Mouse (Mus musculus): Measurements from ENCODE around the gene Rpl36. TPM values are rescaled to one million over a fixed set of nuclear protein-coding genes. Genes with fewer than 3 reads are reported as not detected.
A peak's percentile ranks its signal among the peaks of the same experiment; 100 is the strongest.

Gene Rpl36
- total and polyA plus RNA-seq, 2 experiments from 2014 or later: 1,192 to 1,600 TPM

GRCm38 (mm10) chr17:56631807-56632206, 18.6 kb downstream of the Rpl36 start:
- H3K9ac ChIP-seq (replicated peaks; ENCODE audit: low read depth, low read length): no peak overlapping the region
- no peak overlapping the region for H3K4me3 ChIP-seq (ENCODE audit: low read depth, low read length)
- no peaks in the 10 kb centered on the region for H3K9me3 ChIP-seq (replicated peaks; ENCODE audit: control insufficient read depth, low read length)
- H3K27ac ChIP-seq (ENCODE audit: low read depth): no peak overlapping the region
- no peak for TF ChIP-seq EP300 (IDR thresholded peaks at IDR 0.05; ENCODE audit: low read depth)
- no peak for TF ChIP-seq CTCF (IDR thresholded peaks at IDR 0.05; ENCODE audit: low read depth)
- H3K4me1 ChIP-seq (ENCODE audit: control insufficient read depth, insufficient read depth): peaks cover 11% of the 10 kb centered on the region; the same call in 1 of the 2 replicates
- no peaks in the 10 kb centered on the region for H3K27me3 ChIP-seq (ENCODE audit: control insufficient read depth, insufficient read depth, low read length)
- ATAC-seq (ENCODE audit: insufficient read depth, low read depth) (no peak), DNase-seq (ENCODE audit: low spot score) (no peak)
- no peak overlapping the region for H3K4me2 ChIP-seq (ENCODE audit: low read depth, low read length)
- WGBS: 53% methylated on average over 4 of the region's 4 CpGs
- no peaks in the 10 kb centered on the region for H3K36me3 ChIP-seq (replicated peaks; ENCODE audit: control insufficient read depth, insufficient read depth, low read length)

GRCm38 (mm10) chr17:56634023-56634422, 20.8 kb downstream of the Rpl36 start:
- no peak overlapping the region for H3K27ac ChIP-seq (ENCODE audit: low read depth)
- no peak overlapping the region for H3K4me3 ChIP-seq (ENCODE audit: low read depth, low read length)
- WGBS: 70% methylated on average over 6 of the region's 6 CpGs
- H3K4me1 ChIP-seq (ENCODE audit: control insufficient read depth, insufficient read depth): no peaks in the 10 kb centered on the region
- H3K27me3 ChIP-seq (ENCODE audit: control insufficient read depth, insufficient read depth, low read length): no peaks in the 10 kb centered on the region
- H3K36me3 ChIP-seq (replicated peaks; ENCODE audit: control insufficient read depth, insufficient read depth, low read length): no peaks in the 10 kb centered on the region
- ATAC-seq (ENCODE audit: insufficient read depth, low read depth) (no peak), DNase-seq (ENCODE audit: low spot score) (no peak)
- no peak overlapping the region for H3K4me2 ChIP-seq (ENCODE audit: low read depth, low read length)
- H3K9ac ChIP-seq (replicated peaks; ENCODE audit: low read depth, low read length): no peak overlapping the region
- H3K9me3 ChIP-seq (replicated peaks; ENCODE audit: control insufficient read depth, low read length): no peaks in the 10 kb centered on the region
- TF ChIP-seq CTCF (IDR thresholded peaks at IDR 0.05; ENCODE audit: low read depth): no peak
- no peak for TF ChIP-seq EP300 (IDR thresholded peaks at IDR 0.05; ENCODE audit: low read depth)

- H3K9ac ChIP-seq (replicated peaks; ENCODE audit: low read depth, low read length): no peak overlapping the region
- H3K27ac ChIP-seq (ENCODE audit: low read depth): no peak overlapping the region
- TF ChIP-seq CTCF (IDR thresholded peaks at IDR 0.05; ENCODE audit: low read depth) (no peak), EP300 (IDR thresholded peaks at IDR 0.05; ENCODE audit: low read depth) (no peak)
- H3K36me3 ChIP-seq (replicated peaks; ENCODE audit: control insufficient read depth, insufficient read depth, low read length): no peaks in the 10 kb centered on the region
- DNase-seq (ENCODE audit: low spot score) (no peak), ATAC-seq (ENCODE audit: insufficient read depth, low read depth) (no peak)
- H3K27me3 ChIP-seq (ENCODE audit: control insufficient read depth, insufficient read depth, low read length): no peaks in the 10 kb centered on the region
- 76% methylated on average over 4 of the region's 4 CpGs for WGBS
- H3K4me2 ChIP-seq (ENCODE audit: low read depth, low read length): no peak overlapping the region
- H3K4me3 ChIP-seq (ENCODE audit: low read depth, low read length): no peak overlapping the region
- no peaks in the 10 kb centered on the region for H3K9me3 ChIP-seq (replicated peaks; ENCODE audit: control insufficient read depth, low read length)
- H3K4me1 ChIP-seq (ENCODE audit: control insufficient read depth, insufficient read depth): no peaks in the 10 kb centered on the region
Observed at GRCm38 (mm10) chr17:56643237-56643636, 30.0 kb downstream of the Rpl36 start.

- no peak for DNase-seq (ENCODE audit: low spot score)
- ATAC-seq (ENCODE audit: insufficient read depth, low read depth): no peak
- Histone ChIP-seq H3K27me3 (ENCODE audit: control insufficient read depth, insufficient read depth, low read length) (no peaks in the 10 kb centered on the region), H3K36me3 (replicated peaks; ENCODE audit: control insufficient read depth, insufficient read depth, low read length) (no peaks in the 10 kb centered on the region), H3K4me2 (ENCODE audit: low read depth, low read length) (0 out of 2 replicates have a peak overlapping the region, but pooled peaks have one; percentile 6), H3K27ac (ENCODE audit: low read depth) (no peak overlapping the region), H3K9ac (replicated peaks; ENCODE audit: low read depth, low read length) (no peak overlapping the region), H3K4me3 (ENCODE audit: low read depth, low read length) (no peak overlapping the region), H3K9me3 (replicated peaks; ENCODE audit: control insufficient read depth, low read length) (no peaks in the 10 kb centered on the region), H3K4me1 (ENCODE audit: control insufficient read depth, insufficient read depth) (no peaks in the 10 kb centered on the region)
- WGBS: 46% methylated on average over 13 of the region's 13 CpGs
- TF ChIP-seq EP300 (IDR thresholded peaks at IDR 0.05; ENCODE audit: low read depth): no peak
- no peak for TF ChIP-seq CTCF (IDR thresholded peaks at IDR 0.05; ENCODE audit: low read depth)
Observed at GRCm38 (mm10) chr17:56647546-56647945, 34.3 kb downstream of the Rpl36 start.

- TF ChIP-seq EP300 (IDR thresholded peaks at IDR 0.05; ENCODE audit: low read depth) (no peak), CTCF (IDR thresholded peaks at IDR 0.05; ENCODE audit: low read depth) (no peak)
- Histone ChIP-seq H3K36me3 (replicated peaks; ENCODE audit: control insufficient read depth, insufficient read depth, low read length) (no peaks in the 10 kb centered on the region), H3K27me3 (ENCODE audit: control insufficient read depth, insufficient read depth, low read length) (no peaks in the 10 kb centered on the region), H3K9ac (replicated peaks; ENCODE audit: low read depth, low read length) (no peak overlapping the region), H3K4me1 (ENCODE audit: control insufficient read depth, insufficient read depth) (no peaks in the 10 kb centered on the region), H3K4me2 (ENCODE audit: low read depth, low read length) (no peak overlapping the region), H3K9me3 (replicated peaks; ENCODE audit: control insufficient read depth, low read length) (no peaks in the 10 kb centered on the region), H3K27ac (ENCODE audit: low read depth) (no peak overlapping the region), H3K4me3 (ENCODE audit: low read depth, low read length) (no peak overlapping the region)
- DNase-seq (ENCODE audit: low spot score) (no peak), ATAC-seq (ENCODE audit: insufficient read depth, low read depth) (no peak)
- WGBS: 28% methylated on average over 10 of the region's 10 CpGs
Observed at GRCm38 (mm10) chr17:56651801-56652200, 38.6 kb downstream of the Rpl36 start.

GRCm38 (mm10) chr17:56654771-56655170, 41.6 kb downstream of the Rpl36 start:
- ATAC-seq (ENCODE audit: insufficient read depth, low read depth) (no peak), DNase-seq (ENCODE audit: low spot score) (no peak)
- Histone ChIP-seq H3K36me3 (replicated peaks; ENCODE audit: control insufficient read depth, insufficient read depth, low read length) (no peaks in the 10 kb centered on the region), H3K4me2 (ENCODE audit: low read depth, low read length) (no peak overlapping the region), H3K9ac (replicated peaks; ENCODE audit: low read depth, low read length) (no peak overlapping the region), H3K4me3 (ENCODE audit: low read depth, low read length) (no peak overlapping the region), H3K27ac (ENCODE audit: low read depth) (no peak overlapping the region), H3K4me1 (ENCODE audit: control insufficient read depth, insufficient read depth) (no peaks in the 10 kb centered on the region), H3K27me3 (ENCODE audit: control insufficient read depth, insufficient read depth, low read length) (no peaks in the 10 kb centered on the region), H3K9me3 (replicated peaks; ENCODE audit: control insufficient read depth, low read length) (no peaks in the 10 kb centered on the region)
- TF ChIP-seq CTCF (IDR thresholded peaks at IDR 0.05; ENCODE audit: low read depth) (no peak), EP300 (IDR thresholded peaks at IDR 0.05; ENCODE audit: low read depth) (no peak)
- 65% methylated on average over 2 of the region's 2 CpGs for WGBS

All from heart, postnatal 0 days (tissue).